Comparison of ENCODE assay signal across 12 mouse cellular contexts in the genomic region with DNA sequence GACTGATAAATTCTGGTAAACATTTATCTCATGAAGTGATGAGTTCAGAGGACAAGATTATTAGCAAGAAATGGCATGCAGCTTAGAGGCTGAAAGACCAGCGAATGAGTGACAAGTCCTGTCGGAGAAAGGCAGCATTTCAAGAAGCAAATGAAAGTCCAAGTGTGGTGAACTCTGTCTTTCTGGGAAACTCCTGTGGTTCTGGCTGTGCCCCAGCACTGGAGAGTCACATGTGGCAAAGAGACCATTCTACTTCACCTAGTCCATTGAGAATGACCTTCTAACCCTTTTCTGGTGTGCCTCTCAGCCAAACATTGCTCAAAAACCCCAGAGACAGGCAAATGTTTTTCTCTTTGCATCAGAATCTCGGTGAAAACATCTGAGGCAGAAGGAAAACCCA.
"Had no signal": no experiment of that assay in that cellular context is flagged by ENCODE, and none has a peak within 500 bp of the region (broad histone marks: within the 10 kb centered on the region; RNA-seq: fewer than 3 reads in every experiment).

No protein-coding gene starts in this region.

- H3K4me1 ChIP-seq: limb, embryonic 13.5 days; midbrain, embryonic 10.5 days; neural tube, embryonic 12.5 days had no signal

- H3K27ac ChIP-seq: limb, embryonic 13.5 days; midbrain, embryonic 10.5 days; neural tube, embryonic 12.5 days; stomach, postnatal 0 days had no signal

- H3K27me3 ChIP-seq: limb, embryonic 13.5 days; neural tube, embryonic 12.5 days had no signal

- H3K4me2 ChIP-seq: limb, embryonic 13.5 days; liver, embryonic 11.5 days; lung, embryonic 14.5 days; neural tube, embryonic 12.5 days had no signal

- H3K9ac ChIP-seq: limb, embryonic 13.5 days; lung, embryonic 14.5 days; neural tube, embryonic 12.5 days had no signal

- DNase-seq: left cerebral cortex, postnatal 4 days; lung, embryonic 14.5 days; lung, postnatal 10 days; lung, postnatal 4 days; midbrain, embryonic 14.5 days; thymus, postnatal 4 days had no signal

- H3K36me3 ChIP-seq: limb, embryonic 13.5 days; midbrain, embryonic 10.5 days; neural tube, embryonic 12.5 days had no signal

- H3K4me3 ChIP-seq: limb, embryonic 13.5 days; midbrain, embryonic 10.5 days; myocyte; neural tube, embryonic 12.5 days had no signal

- H3K9me3 ChIP-seq: limb, embryonic 13.5 days; midbrain, embryonic 10.5 days; neural tube, embryonic 12.5 days had no signal
